Mouse (Mus musculus): ENCODE measurements around the gene Wnt10a. TPM values are rescaled to one million over a fixed set of nuclear protein-coding genes. Genes with fewer than 3 reads are reported as not detected.
"Not testable (repeated sequence)": the region's sequence is repeated elsewhere in the genome, so short reads cannot be mapped to it uniquely, and the experiment has no call there.

Wnt10a gene
- polyA plus RNA-seq, 1 experiment, result 1.2 TPM

DNA sequence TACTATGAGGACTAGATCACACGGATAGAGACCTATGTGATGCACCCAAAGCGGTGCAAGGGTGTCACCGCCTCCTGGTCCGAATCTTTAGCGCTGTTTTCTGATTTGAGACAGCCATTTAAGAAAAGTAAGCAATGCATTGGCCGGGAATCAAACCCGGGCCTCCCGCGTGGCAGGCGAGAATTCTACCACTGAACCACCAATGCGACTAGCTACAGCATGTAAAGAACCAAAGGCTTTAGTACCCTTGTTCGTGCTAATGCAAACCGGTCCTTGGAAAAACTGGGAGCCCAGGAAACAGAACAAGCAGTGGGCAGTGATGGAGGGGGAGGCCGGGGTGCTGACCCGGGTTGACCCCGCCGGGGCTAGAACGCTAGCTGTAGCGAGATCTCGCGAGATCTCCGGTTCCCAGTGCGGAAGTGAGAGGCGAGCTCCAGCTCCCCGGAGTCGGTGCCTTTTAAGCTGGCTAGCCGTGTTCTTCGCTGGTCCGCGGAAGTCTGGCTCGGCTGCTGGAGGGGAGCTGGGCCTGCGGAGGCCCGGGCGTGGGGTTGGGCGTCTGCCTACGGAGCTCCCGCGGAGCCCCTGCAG, 25.4 kb downstream of the Wnt10a start:
- Histone ChIP-seq H3K36me3 (ENCODE audit: control insufficient read depth, insufficient read depth, low read length) (no peaks in the 10 kb centered on the region), H3K4me3 (ENCODE audit: insufficient read depth, low read depth, low read length) (peak overlapping the region; percentile 76), H3K4me1 (ENCODE audit: control insufficient read depth, insufficient read depth, low read length) (no peaks in the 10 kb centered on the region), H3K27ac (ENCODE audit: insufficient read depth, low read depth, low read length) (peak overlapping the region; percentile 69), H3K27me3 (replicated peaks; ENCODE audit: control insufficient read depth, insufficient read depth, low read length) (no peaks in the 10 kb centered on the region)
- peak; percentile 78 for TF ChIP-seq POLR2A (IDR thresholded peaks at IDR 0.05; ENCODE audit: low read depth, low read length)
- no peak for TF ChIP-seq CTCF (conservative IDR thresholded peaks at IDR 0.05; ENCODE audit: insufficient read depth, insufficient read length, low read depth, low read length)
- 6% methylated on average over 38 of the region's 38 CpGs for WGBS
- DNase-seq, result peak; percentile 95

DNA sequence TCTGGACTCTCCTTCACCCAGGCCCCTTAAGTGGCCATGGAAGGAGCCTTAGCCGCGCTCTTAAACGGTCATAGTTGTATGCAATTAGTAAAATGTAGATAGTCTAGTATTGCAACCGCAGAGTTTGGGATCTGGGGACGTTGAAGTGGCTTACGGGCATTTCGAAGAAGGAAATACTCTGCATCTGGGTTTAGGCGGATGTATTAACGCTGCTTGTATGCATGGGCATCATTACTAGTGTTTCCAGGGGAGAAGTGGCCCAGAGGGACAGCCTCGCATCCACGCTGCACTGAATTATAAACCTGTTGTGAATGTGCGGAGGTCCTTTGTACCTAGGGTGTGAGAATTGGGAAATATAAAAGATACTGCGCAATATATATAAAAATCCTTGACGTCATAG, 25.9 kb downstream of the Wnt10a start:
- Histone ChIP-seq H3K27me3 (replicated peaks; ENCODE audit: control insufficient read depth, insufficient read depth, low read length) (no peaks in the 10 kb centered on the region), H3K27ac (ENCODE audit: insufficient read depth, low read depth, low read length) (peak overlapping the region; percentile 69), H3K36me3 (ENCODE audit: control insufficient read depth, insufficient read depth, low read length) (no peaks in the 10 kb centered on the region), H3K4me3 (ENCODE audit: insufficient read depth, low read depth, low read length) (peak overlapping the region; percentile 76), H3K4me1 (ENCODE audit: control insufficient read depth, insufficient read depth, low read length) (no peaks in the 10 kb centered on the region)
- TF ChIP-seq POLR2A (IDR thresholded peaks at IDR 0.05; ENCODE audit: low read depth, low read length) (no peak), CTCF (conservative IDR thresholded peaks at IDR 0.05; ENCODE audit: insufficient read depth, insufficient read length, low read depth, low read length) (no peak)
- WGBS, result 13% methylated on average over 14 of the region's 14 CpGs
- DNase-seq, result no peak

DNA sequence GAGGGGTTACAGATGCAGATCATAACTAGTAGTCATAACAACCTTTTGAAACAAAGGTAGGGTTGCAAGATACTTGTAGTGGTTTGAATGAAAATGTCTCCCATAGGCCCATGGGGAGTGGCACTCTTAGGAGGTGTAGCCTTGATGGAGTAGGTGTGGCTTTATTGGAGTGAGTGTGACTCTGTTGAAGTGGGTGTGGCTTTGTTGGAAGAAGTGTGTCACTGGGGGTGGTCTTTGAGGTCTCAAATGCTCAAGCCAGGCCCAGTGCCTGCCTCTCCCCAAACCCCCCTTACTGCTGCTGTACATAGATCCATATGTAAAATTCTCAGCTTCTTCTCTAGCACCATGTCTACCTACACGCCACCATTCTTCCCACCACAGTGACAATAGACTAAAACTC, 27.2 kb downstream of the Wnt10a start:
- Histone ChIP-seq H3K4me3 (ENCODE audit: insufficient read depth, low read depth, low read length) (no peak overlapping the region), H3K27ac (ENCODE audit: insufficient read depth, low read depth, low read length) (no peak overlapping the region), H3K4me1 (ENCODE audit: control insufficient read depth, insufficient read depth, low read length) (no peaks in the 10 kb centered on the region), H3K27me3 (replicated peaks; ENCODE audit: control insufficient read depth, insufficient read depth, low read length) (no peaks in the 10 kb centered on the region), H3K36me3 (ENCODE audit: control insufficient read depth, insufficient read depth, low read length) (no peaks in the 10 kb centered on the region)
- 100% methylated on average over 1 of the region's 1 CpGs for WGBS
- DNase-seq, result no peak
- no peak for TF ChIP-seq POLR2A (IDR thresholded peaks at IDR 0.05; ENCODE audit: low read depth, low read length)
- TF ChIP-seq CTCF (conservative IDR thresholded peaks at IDR 0.05; ENCODE audit: insufficient read depth, insufficient read length, low read depth, low read length), result no peak

DNA sequence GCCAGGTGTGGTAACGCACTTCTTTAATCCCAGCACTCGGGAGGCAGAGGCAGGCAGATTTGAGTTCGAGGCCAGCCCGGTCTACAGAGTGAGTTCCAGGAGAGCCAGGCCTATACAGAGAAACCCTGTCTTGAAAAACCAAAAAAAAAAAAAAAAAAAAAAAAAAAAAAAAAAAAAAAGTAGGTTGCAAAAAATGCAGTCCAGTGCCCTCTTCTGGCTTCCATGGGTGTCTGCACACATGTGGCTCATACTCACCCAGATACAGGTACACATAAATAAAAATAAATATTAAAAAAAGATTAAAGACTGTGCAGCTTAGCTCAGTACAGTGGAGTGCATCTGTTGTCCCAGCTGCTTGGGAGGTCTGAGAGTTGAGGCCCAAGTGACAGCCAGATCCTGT, 32.3 kb downstream of the Wnt10a start:
- not testable (repeated sequence) for DNase-seq; H3K36me3 ChIP-seq (ENCODE audit: control insufficient read depth, insufficient read depth, low read length); H3K4me3 ChIP-seq (ENCODE audit: insufficient read depth, low read depth, low read length); H3K27ac ChIP-seq (ENCODE audit: insufficient read depth, low read depth, low read length); H3K4me1 ChIP-seq (ENCODE audit: control insufficient read depth, insufficient read depth, low read length); H3K27me3 ChIP-seq (replicated peaks; ENCODE audit: control insufficient read depth, insufficient read depth, low read length)
- over 99% methylated on average over 4 of the region's 4 CpGs for WGBS

DNA sequence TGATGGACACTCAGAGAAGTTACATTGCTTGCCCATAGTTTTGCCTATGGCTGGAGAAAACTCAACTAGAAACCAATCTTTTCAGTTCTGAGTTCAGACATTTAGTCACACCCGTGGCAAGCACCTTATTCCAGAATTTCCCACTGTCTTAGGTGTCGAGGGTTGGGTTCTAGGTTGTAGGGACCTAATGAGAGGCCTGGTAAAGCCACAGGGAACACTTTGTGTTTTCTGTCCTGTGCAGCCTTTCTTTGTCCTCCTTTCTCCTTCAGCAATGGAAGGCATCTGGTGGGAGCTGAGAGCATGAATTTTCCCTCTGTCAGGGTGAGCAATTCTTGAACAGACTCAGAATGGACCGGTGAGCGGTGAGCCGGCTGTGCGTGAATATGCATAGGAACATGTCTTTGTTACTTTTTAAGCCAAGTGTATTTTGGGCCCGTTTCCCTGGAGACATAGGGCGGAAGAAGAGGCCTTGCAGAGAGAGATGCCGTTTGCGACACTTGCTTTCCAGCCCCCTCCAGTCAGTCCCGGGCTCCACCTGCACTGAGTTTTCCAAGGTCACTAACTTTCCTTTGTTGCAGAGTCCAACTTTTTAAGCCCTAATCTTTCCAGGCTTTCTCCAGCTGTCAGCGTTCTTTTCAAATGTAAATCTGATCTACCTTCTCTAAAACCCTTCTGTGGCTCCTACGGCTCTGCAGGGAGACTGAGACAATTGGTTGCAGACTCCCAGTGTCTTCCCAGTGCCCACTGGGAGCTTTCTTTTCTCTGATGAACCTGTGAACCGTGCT, 33.4 kb downstream of the Wnt10a start:
- DNase-seq, result no peak

DNA sequence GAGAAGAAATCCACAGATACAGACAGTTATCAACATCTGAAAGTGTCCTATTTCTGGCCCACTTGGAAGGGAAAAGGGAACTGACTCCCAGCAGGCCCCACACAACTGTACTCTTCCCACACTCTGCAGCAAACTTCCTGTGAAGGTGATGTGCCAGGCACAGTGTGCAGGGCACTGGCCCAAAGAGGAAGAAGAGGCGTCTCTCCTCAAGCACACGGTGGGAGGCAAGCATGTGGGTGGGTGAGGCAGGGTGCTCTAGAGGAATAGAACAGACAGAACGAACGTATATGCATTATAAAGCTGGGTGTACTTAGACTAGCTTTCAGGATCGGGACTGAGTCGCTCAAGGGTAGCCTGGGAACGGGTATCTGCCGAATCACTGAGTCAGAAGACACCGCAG, 38.7 kb downstream of the Wnt10a start:
- no peak for DNase-seq
- Histone ChIP-seq H3K36me3 (ENCODE audit: control insufficient read depth, insufficient read depth, low read length) (no peaks in the 10 kb centered on the region), H3K4me3 (ENCODE audit: insufficient read depth, low read depth, low read length) (no peak overlapping the region), H3K27me3 (replicated peaks; ENCODE audit: control insufficient read depth, insufficient read depth, low read length) (no peaks in the 10 kb centered on the region), H3K4me1 (ENCODE audit: control insufficient read depth, insufficient read depth, low read length) (no peaks in the 10 kb centered on the region), H3K27ac (ENCODE audit: insufficient read depth, low read depth, low read length) (no peak overlapping the region)
- WGBS, result 66% methylated on average over 9 of the region's 9 CpGs
- TF ChIP-seq CTCF (conservative IDR thresholded peaks at IDR 0.05; ENCODE audit: insufficient read depth, insufficient read length, low read depth, low read length) (no peak), POLR2A (IDR thresholded peaks at IDR 0.05; ENCODE audit: low read depth, low read length) (no peak)

More for the DNA sequence above, 33.4 kb downstream of the Wnt10a start:
- no peaks in the 10 kb centered on the region for H3K27me3 ChIP-seq (replicated peaks; ENCODE audit: control insufficient read depth, insufficient read depth, low read length)
- H3K4me3 ChIP-seq (ENCODE audit: insufficient read depth, low read depth, low read length), result no peak overlapping the region
- 27% methylated on average over 14 of the region's 14 CpGs for WGBS
- no peak for TF ChIP-seq CTCF (conservative IDR thresholded peaks at IDR 0.05; ENCODE audit: insufficient read depth, insufficient read length, low read depth, low read length)
- no peak for TF ChIP-seq POLR2A (IDR thresholded peaks at IDR 0.05; ENCODE audit: low read depth, low read length)
- no peak overlapping the region for H3K27ac ChIP-seq (ENCODE audit: insufficient read depth, low read depth, low read length)
- H3K4me1 ChIP-seq (ENCODE audit: control insufficient read depth, insufficient read depth, low read length), result no peaks in the 10 kb centered on the region
- no peaks in the 10 kb centered on the region for H3K36me3 ChIP-seq (ENCODE audit: control insufficient read depth, insufficient read depth, low read length)

DNA sequence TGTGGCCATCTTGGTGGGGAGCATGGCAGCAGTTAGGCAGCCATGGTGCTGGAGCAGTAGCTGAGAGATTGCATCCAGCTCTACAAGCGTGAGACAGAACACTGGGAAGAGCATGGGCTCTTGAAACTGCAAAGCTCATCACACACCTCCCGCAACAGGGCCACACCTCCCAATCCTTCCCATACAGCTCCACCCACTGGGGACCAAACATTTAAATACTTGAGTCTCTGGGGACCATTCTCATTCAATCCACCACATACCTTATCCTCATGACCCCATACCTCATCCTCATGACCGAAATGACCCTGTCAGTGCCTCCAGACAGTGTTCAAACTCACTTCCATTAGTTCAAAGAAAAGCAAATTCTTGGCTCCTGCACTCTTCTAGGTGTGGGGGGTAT, 41.9 kb downstream of the Wnt10a start:
- Histone ChIP-seq H3K27ac (ENCODE audit: insufficient read depth, low read depth, low read length) (no peak overlapping the region), H3K27me3 (replicated peaks; ENCODE audit: control insufficient read depth, insufficient read depth, low read length) (no peaks in the 10 kb centered on the region; the same call in 1 of the 2 replicates), H3K4me3 (ENCODE audit: insufficient read depth, low read depth, low read length) (no peak overlapping the region), H3K4me1 (ENCODE audit: control insufficient read depth, insufficient read depth, low read length) (no peaks in the 10 kb centered on the region), H3K36me3 (ENCODE audit: control insufficient read depth, insufficient read depth, low read length) (no peaks in the 10 kb centered on the region)
- DNase-seq, result no peak
- WGBS, result 83% methylated on average over 3 of the region's 3 CpGs
- TF ChIP-seq POLR2A (IDR thresholded peaks at IDR 0.05; ENCODE audit: low read depth, low read length) (no peak), CTCF (conservative IDR thresholded peaks at IDR 0.05; ENCODE audit: insufficient read depth, insufficient read length, low read depth, low read length) (no peak)
